23 mouse cellular contexts compared by ENCODE assay signal in the genomic region with DNA sequence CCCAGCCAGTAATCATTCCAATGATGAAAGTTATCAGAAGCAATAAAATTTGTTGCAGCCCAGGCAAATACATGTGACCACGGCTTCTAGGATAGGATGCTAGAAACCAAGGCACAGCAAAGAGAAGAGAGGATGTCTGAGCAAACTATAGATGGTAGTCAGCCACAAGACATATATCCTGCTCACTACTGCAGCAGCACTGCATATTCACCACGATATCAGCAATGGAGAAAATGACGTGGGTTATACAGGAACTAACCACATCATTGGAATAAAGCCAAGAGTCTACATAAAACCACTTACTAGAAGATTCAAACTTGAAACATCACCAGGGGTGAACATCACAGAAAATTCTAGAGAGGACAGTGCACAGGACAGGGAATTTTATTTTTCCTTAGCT.
DNase-seq lines count a peak whose midpoint lies in the region; ATAC-seq and TF ChIP-seq lines count a peak whose summit lies in the region.
"Had no signal": no experiment of that assay in that cellular context is flagged by ENCODE, and none has a peak within 500 bp of the region (broad histone marks: within the 10 kb centered on the region; RNA-seq: fewer than 3 reads in every experiment).

No protein-coding gene starts in this region.

- TF ChIP-seq RAD21 in MEL (IDR thresholded peaks at IDR 0.05; ENCODE audit: low read depth, low read length) = no peak

- H3K4me3 ChIP-seq in MEL (ENCODE audit: control insufficient read depth in 1 of 2, insufficient read depth in 1 of 2, low read depth in 2 of 2, low read length in 2 of 2) = no peak overlapping the region
- H3K4me3 ChIP-seq: embryonic facial prominence, embryonic 13.5 days; forebrain, embryonic 12.5 days; heart, embryonic 10.5 days; hindbrain, embryonic 13.5 days had no signal

- TF ChIP-seq POLR2A in MEL (IDR thresholded peaks at IDR 0.05; ENCODE audit: control insufficient read depth in 1 of 2, insufficient read depth in 1 of 2, low read depth in 1 of 2, low read length in 2 of 2, poor library complexity in 1 of 2) = no peak

- peak; percentile 81 to 95 for ATAC-seq in hematopoietic stem cell, adult 5-6 weeks (replicated peaks in 1 of 2; ENCODE audit: insufficient read depth in 1 of 2, low FRiP score in 2 of 2, low TSS enrichment in 1 of 2, low read depth in 1 of 2, poor library complexity in 2 of 2, severe bottlenecking in 2 of 2)
- peak; percentile 87 for ATAC-seq in megakaryocyte-erythroid progenitor cell, adult 5-6 weeks (replicated peaks; ENCODE audit: low FRiP score, low TSS enrichment, poor library complexity, severe bottlenecking)
- ATAC-seq: forebrain, postnatal 0 days; hindbrain, postnatal 0 days; intestine, embryonic 16.5 days had no signal

- no peak overlapping the region for H3K27ac ChIP-seq in MEL (ENCODE audit: control insufficient read depth, low read depth, low read length)
- H3K27ac ChIP-seq: embryonic facial prominence, embryonic 13.5 days; forebrain, embryonic 12.5 days; heart, embryonic 10.5 days; hindbrain, embryonic 13.5 days; hindbrain, postnatal 0 days had no signal

- TF ChIP-seq CTCF in MEL (IDR thresholded peaks at IDR 0.05 in 2 of 3, conservative IDR thresholded peaks at IDR 0.05 in 1 of 3; ENCODE audit: control insufficient read depth in 1 of 3, insufficient read depth in 1 of 3, low read depth in 2 of 3, low read length in 3 of 3, poor library complexity in 1 of 3, severe bottlenecking in 1 of 3) = no peak

- H3K27me3 ChIP-seq in MEL (ENCODE audit: control insufficient read depth in 1 of 2, insufficient read depth in 2 of 2, low read length in 2 of 2) = no peaks in the 10 kb centered on the region
- H3K27me3 ChIP-seq: CH12.LX; embryonic facial prominence, embryonic 13.5 days; forebrain, embryonic 12.5 days; hindbrain, embryonic 13.5 days had no signal

- peaks cover 0 to 17% of the 10 kb centered on the region in 2 experiments; a peak in 2 of 4 replicates for H3K36me3 ChIP-seq in MEL (ENCODE audit: control insufficient read depth in 1 of 2, insufficient read depth in 2 of 2, low read length in 2 of 2)
- H3K36me3 ChIP-seq: embryonic facial prominence, embryonic 13.5 days; forebrain, embryonic 12.5 days; hindbrain, embryonic 13.5 days had no signal

- peak; percentile 11 to 49; a peak in 2 of 4 replicates for TF ChIP-seq EP300 in MEL (IDR thresholded peaks at IDR 0.05; ENCODE audit: low read depth in 1 of 2, low read length in 2 of 2)

- H3K9me3 ChIP-seq in MEL (replicated peaks; ENCODE audit: insufficient read depth, low read length) = no peaks in the 10 kb centered on the region
- H3K9me3 ChIP-seq: embryonic facial prominence, embryonic 13.5 days; forebrain, embryonic 12.5 days; heart, embryonic 10.5 days; hindbrain, embryonic 13.5 days had no signal

- H3K79me2 ChIP-seq in MEL (ENCODE audit: control insufficient read depth, insufficient read depth, low read length, poor library complexity) = no peaks in the 10 kb centered on the region

- no peak overlapping the region for H3K9ac ChIP-seq in MEL (ENCODE audit: control insufficient read depth, low read depth, low read length, poor library complexity, severe bottlenecking)
- H3K9ac ChIP-seq: embryonic facial prominence, embryonic 13.5 days; forebrain, embryonic 12.5 days; forebrain, postnatal 0 days; hindbrain, embryonic 13.5 days had no signal

- H3K4me1 ChIP-seq in MEL (ENCODE audit: control insufficient read depth in 1 of 2, insufficient read depth in 2 of 2, low read length in 2 of 2) = peaks cover 7 to 13% of the 10 kb centered on the region in 2 experiments
- H3K4me1 ChIP-seq: embryonic facial prominence, embryonic 13.5 days; forebrain, embryonic 12.5 days; hindbrain, embryonic 13.5 days had no signal

- DNase-seq in 416B (ENCODE audit: low read depth) = peak; percentile 90
- peak; percentile 78 for DNase-seq in MEL (ENCODE audit: low read depth, low spot score)
- DNase-seq in embryo, embryonic 10.5 days (ENCODE audit: low spot score) = no peak
- DNase-seq in urinary bladder, adult 18-20 months (ENCODE audit: low spot score in 2 of 2) = no peak
- DNase-seq in right cerebral cortex, adult 2 months (ENCODE audit: low spot score in 2 of 2) = no peak
- DNase-seq in testis, postnatal 14 days (ENCODE audit: low spot score) = no peak
- DNase-seq: adrenal gland, adult 8-10 months; cerebellum, adult 11 months; cerebellum, adult 8-10 months; cerebellum, postnatal 14 days; forebrain, postnatal 0 days; gastrocnemius, postnatal 14 days; heart, postnatal 10 days; heart, postnatal 4 days had no signal

TF ChIP-seq in MEL, 35 proteins besides CTCF, POLR2A, EP300 and RAD21:
- TF ChIP-seq RCOR1 (IDR thresholded peaks at IDR 0.05; ENCODE audit: low read depth, low read length) (no peak), USF1 (IDR thresholded peaks at IDR 0.05; ENCODE audit: low read depth, low read length) (no peak), CHD2 (IDR thresholded peaks at IDR 0.05; ENCODE audit: low read length) (no peak), TCF12 (IDR thresholded peaks at IDR 0.05; ENCODE audit: low read depth, low read length) (no peak), ETS1 (IDR thresholded peaks at IDR 0.05; ENCODE audit: low read depth, low read length) (peak; percentile 40; the same call in 1 of the 2 replicates), GATA1 (IDR thresholded peaks at IDR 0.05; ENCODE audit: low read depth, low read length) (0 out of 2 replicates have a peak, but pooled peaks have one; percentile 28)

Comparison
In these comparisons a context has a peak if more than half of its experiments do, and no peak if none do; other contexts are left out.
1. DNase-seq: peak in 416B (single experiment) and MEL (single experiment); none in embryo, embryonic 10.5 days (single experiment), urinary bladder, adult 18-20 months (0 of 2), right cerebral cortex, adult 2 months (0 of 2) and testis, postnatal 14 days (single experiment).